In genomic region chr13:52832481-52833170, GRCm38 (mm10) we compare ENCODE assay signal across 26 mouse cellular contexts.
DNase-seq lines count a peak whose midpoint lies in the region; ATAC-seq and TF ChIP-seq lines count a peak whose summit lies in the region.
"Had no signal": no experiment of that assay in that cellular context is flagged by ENCODE, and none has a peak within 500 bp of the region (broad histone marks: within the 10 kb centered on the region; RNA-seq: fewer than 3 reads in every experiment).

No protein-coding gene starts in this region.

- no peak for ATAC-seq in intestine, embryonic 16.5 days
- ATAC-seq in intestine, postnatal 0 days, result no peak
- no peak for ATAC-seq in liver, embryonic 12.5 days
- ATAC-seq in liver, postnatal 0 days, result no peak
- ATAC-seq: forebrain, embryonic 13.5 days; hindbrain, postnatal 0 days; lung, postnatal 0 days; midbrain, embryonic 15.5 days had no signal

- 0 out of 2 replicates have a peak overlapping the region, but pooled peaks have one; percentile 24 for H3K27ac ChIP-seq in intestine, embryonic 16.5 days (ENCODE audit: low read length)
- no peak overlapping the region for H3K27ac ChIP-seq in intestine, postnatal 0 days (ENCODE audit: low read depth, low read length)
- peak overlapping the region; percentile 37; the same call in 1 of the 2 replicates for H3K27ac ChIP-seq in liver, embryonic 12.5 days
- peak overlapping the region; percentile 81 for H3K27ac ChIP-seq in liver, postnatal 0 days (ENCODE audit: low read depth)
- H3K27ac ChIP-seq: embryonic facial prominence, embryonic 10.5 days; embryonic facial prominence, embryonic 15.5 days; forebrain, embryonic 13.5 days; heart, embryonic 15.5 days; hindbrain, embryonic 12.5 days; hindbrain, postnatal 0 days; limb, embryonic 10.5 days; limb, embryonic 15.5 days; midbrain, embryonic 15.5 days; neural tube, embryonic 15.5 days had no signal

- H3K9ac ChIP-seq in intestine, embryonic 16.5 days (ENCODE audit: low read depth, low read length), result no peak overlapping the region
- no peak overlapping the region for H3K9ac ChIP-seq in intestine, postnatal 0 days (ENCODE audit: low read depth, low read length)
- H3K9ac ChIP-seq in liver, embryonic 12.5 days, result peak overlapping the region; percentile 50; the same call in 1 of the 2 replicates
- no peak overlapping the region for H3K9ac ChIP-seq in liver, postnatal 0 days (replicated peaks)
- H3K9ac ChIP-seq: embryonic facial prominence, embryonic 15.5 days; forebrain, embryonic 13.5 days; heart, embryonic 15.5 days; hindbrain, embryonic 12.5 days; intestine, embryonic 15.5 days; limb, embryonic 15.5 days; midbrain, embryonic 15.5 days; neural tube, embryonic 15.5 days had no signal

- no peaks in the 10 kb centered on the region for H3K27me3 ChIP-seq in intestine, embryonic 16.5 days (replicated peaks; ENCODE audit: control insufficient read depth, insufficient read depth, low read length)
- no peaks in the 10 kb centered on the region for H3K27me3 ChIP-seq in intestine, postnatal 0 days (replicated peaks; ENCODE audit: control insufficient read depth, insufficient read depth, low read length)
- no peaks in the 10 kb centered on the region for H3K27me3 ChIP-seq in liver, embryonic 12.5 days (replicated peaks)
- H3K27me3 ChIP-seq in liver, postnatal 0 days (ENCODE audit: insufficient read depth, low read length), result no peaks in the 10 kb centered on the region
- H3K27me3 ChIP-seq: embryonic facial prominence, embryonic 15.5 days; forebrain, embryonic 13.5 days; heart, embryonic 15.5 days; hindbrain, embryonic 12.5 days; intestine, embryonic 15.5 days; limb, embryonic 15.5 days; midbrain, embryonic 15.5 days; neural tube, embryonic 15.5 days had no signal

- whole genome bisulfite sequencing in intestine, embryonic 16.5 days, result 68% methylated on average over 8 of the region's 8 CpGs
- WGBS in intestine, postnatal 0 days, result 48% methylated on average over 8 of the region's 8 CpGs
- WGBS in liver, embryonic 12.5 days (ENCODE audit: insufficient replicate concordance), result 77% methylated on average over 8 of the region's 8 CpGs
- WGBS in liver, postnatal 0 days (ENCODE audit: insufficient replicate concordance), result 71% methylated on average over 8 of the region's 8 CpGs

- no peak overlapping the region for H3K4me2 ChIP-seq in intestine, embryonic 16.5 days (ENCODE audit: low read depth, low read length)
- no peak overlapping the region for H3K4me2 ChIP-seq in intestine, postnatal 0 days (replicated peaks; ENCODE audit: low read depth)
- H3K4me2 ChIP-seq in liver, embryonic 12.5 days, result no peak overlapping the region
- no peak overlapping the region for H3K4me2 ChIP-seq in liver, postnatal 0 days (ENCODE audit: low read depth, low read length)
- H3K4me2 ChIP-seq: embryonic facial prominence, embryonic 15.5 days; forebrain, embryonic 13.5 days; heart, embryonic 15.5 days; hindbrain, embryonic 12.5 days; limb, embryonic 15.5 days; midbrain, embryonic 15.5 days; neural tube, embryonic 15.5 days had no signal

- H3K4me1 ChIP-seq in intestine, embryonic 16.5 days (ENCODE audit: control insufficient read depth, insufficient read depth, low read length), result peaks cover 27% of the 10 kb centered on the region
- H3K4me1 ChIP-seq in intestine, postnatal 0 days (replicated peaks; ENCODE audit: control insufficient read depth, insufficient read depth, low read length), result peaks cover 6% of the 10 kb centered on the region; the same call in 1 of the 2 replicates
- H3K4me1 ChIP-seq in liver, embryonic 12.5 days, result peaks cover 68% of the 10 kb centered on the region
- peaks cover 55% of the 10 kb centered on the region for H3K4me1 ChIP-seq in liver, postnatal 0 days (ENCODE audit: insufficient read depth)
- H3K4me1 ChIP-seq: embryonic facial prominence, embryonic 15.5 days; hindbrain, embryonic 12.5 days; limb, embryonic 15.5 days; midbrain, embryonic 15.5 days; neural tube, embryonic 15.5 days had no signal

- H3K36me3 ChIP-seq in intestine, embryonic 16.5 days (ENCODE audit: control insufficient read depth, insufficient read depth, low read length), result 0 out of 2 replicates have a peak, but pooled peaks cover 2% of the 10 kb centered on the region
- H3K36me3 ChIP-seq in intestine, postnatal 0 days (ENCODE audit: control insufficient read depth, insufficient read depth), result peaks cover 10% of the 10 kb centered on the region; the same call in 1 of the 2 replicates
- peaks cover 10% of the 10 kb centered on the region; the same call in 1 of the 2 replicates for H3K36me3 ChIP-seq in liver, embryonic 12.5 days
- H3K36me3 ChIP-seq in liver, postnatal 0 days (replicated peaks; ENCODE audit: insufficient read depth, low read length), result peaks cover 5% of the 10 kb centered on the region
- H3K36me3 ChIP-seq: midbrain, embryonic 15.5 days had no signal

- no peak overlapping the region for H3K4me3 ChIP-seq in intestine, embryonic 16.5 days (ENCODE audit: low read length)
- no peak overlapping the region for H3K4me3 ChIP-seq in intestine, postnatal 0 days (ENCODE audit: low read depth, low read length)
- H3K4me3 ChIP-seq in liver, embryonic 12.5 days, result no peak overlapping the region
- no peak overlapping the region for H3K4me3 ChIP-seq in liver, postnatal 0 days (ENCODE audit: low read depth, low read length)
- H3K4me3 ChIP-seq: embryonic facial prominence, embryonic 10.5 days; embryonic facial prominence, embryonic 15.5 days; forebrain, embryonic 13.5 days; heart, embryonic 10.5 days; heart, embryonic 15.5 days; hindbrain, embryonic 12.5 days; intestine, embryonic 15.5 days; limb, embryonic 10.5 days; limb, embryonic 15.5 days; midbrain, embryonic 15.5 days; neural tube, embryonic 15.5 days had no signal

- DNase-seq in liver, result no peak
- DNase-seq in liver, postnatal 0 days, result no peak
- no peak for DNase-seq in heart, adult 11 months
- no peak for DNase-seq in gastrocnemius, adult 8-10 months (ENCODE audit: low spot score in 2 of 2)
- DNase-seq: cerebellum, adult 18-20 months; cerebellum, postnatal 14 days; gastrocnemius, postnatal 14 days; kidney, postnatal 10 days; layer of hippocampus, adult 9-11 months; right cerebral cortex, postnatal 25 days had no signal

- no peak for TF ChIP-seq CTCF in intestine, postnatal 0 days (IDR thresholded peaks at IDR 0.05; ENCODE audit: low read depth)
- no peak for TF ChIP-seq CTCF in liver, postnatal 0 days (IDR thresholded peaks at IDR 0.05; ENCODE audit: low read depth)

- H3K9me3 ChIP-seq in intestine, embryonic 16.5 days (ENCODE audit: control insufficient read depth, low read length), result no peaks in the 10 kb centered on the region
- H3K9me3 ChIP-seq in intestine, postnatal 0 days (ENCODE audit: control insufficient read depth), result no peaks in the 10 kb centered on the region
- no peaks in the 10 kb centered on the region for H3K9me3 ChIP-seq in liver, embryonic 12.5 days (replicated peaks)
- H3K9me3 ChIP-seq in liver, postnatal 0 days (ENCODE audit: low read length), result no peaks in the 10 kb centered on the region
- H3K9me3 ChIP-seq: embryonic facial prominence, embryonic 10.5 days; embryonic facial prominence, embryonic 15.5 days; forebrain, embryonic 13.5 days; heart, embryonic 10.5 days; heart, embryonic 15.5 days; hindbrain, embryonic 12.5 days; intestine, embryonic 15.5 days; limb, embryonic 10.5 days; limb, embryonic 15.5 days; midbrain, embryonic 15.5 days; neural tube, embryonic 15.5 days had no signal

- TF ChIP-seq EP300 in liver, postnatal 0 days (IDR thresholded peaks at IDR 0.05; ENCODE audit: low read depth), result no peak
